Mouse (Mus musculus) kidney, adult 2 months (tissue): ENCODE measurements at regions not wholly inside any gene's neighbourhood (a gene's known extent, or its start where the extent isn't known, plus 50 kb on each side); places are given as distances from the start of the nearest gene placed in this dataset.

ENCODE experiments used
- CTCF ChIP-seq: fragments of 200-500 bp; conservative IDR thresholded peaks from 2 replicates; pipeline ENCODE4 v1.5.1; 2011; ENCODE audit warnings: low read depth, mild to moderate bottlenecking, control low read depth, low read length, moderate library complexity, mixed read lengths; ENCODE audit not compliant: insufficient read depth, insufficient read length
- POLR2A ChIP-seq: fragments of 200-500 bp; IDR thresholded peaks from one replicate; pipeline ENCODE4 v1.6.1; 2011; ENCODE audit warnings: low read depth, low read length, control low read depth

DNA sequence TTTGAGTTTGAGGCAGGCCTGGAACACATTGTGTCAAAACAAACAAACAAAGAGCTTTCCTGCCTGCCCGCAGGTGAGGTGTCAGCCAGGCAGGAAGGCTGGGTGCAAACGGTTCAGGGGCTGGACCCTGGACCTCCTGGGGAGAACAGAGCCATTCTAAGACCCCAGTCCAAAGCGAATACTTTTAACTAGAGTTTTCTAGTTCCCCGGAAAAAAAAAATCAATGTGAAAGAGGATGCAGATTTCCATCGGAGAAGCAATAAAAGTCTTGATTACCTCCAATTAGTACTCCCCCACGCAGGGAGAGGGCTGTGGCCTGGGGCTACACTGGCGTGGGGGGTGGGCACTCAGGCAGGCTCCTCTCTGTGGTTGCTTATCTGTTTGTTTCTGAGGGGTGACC is 106.4 kb downstream of the Sox2 start:
- TF ChIP-seq POLR2A, result no peak
- no peak for TF ChIP-seq CTCF
